Mouse (Mus musculus): ENCODE data around the gene Hmgn3. TPM values are rescaled to one million over a fixed set of nuclear protein-coding genes. Genes with fewer than 3 reads are reported as not detected.
A peak's percentile ranks its signal among the peaks of the same experiment; 100 is the strongest.
"Not testable (repeated sequence)": the region's sequence is repeated elsewhere in the genome, so short reads cannot be mapped to it uniquely, and the experiment has no call there.

The Hmgn3 gene
- 10 to 100 TPM; 64.5 to 75.2 TPM for total RNA-seq (2021)
- long read RNA-seq, experiment 1, transcript Hmgn3-203 (5 exons, 1,391 nt): minor isoform, 36 of 129 reads
- long read RNA-seq, experiment 1, transcript Hmgn3-202 (6 exons, 983 nt): minor isoform, 29 of 129 reads
- long read RNA-seq, experiment 1, transcript Hmgn3-201 (6 exons, 862 nt): major isoform, 48 of 129 reads
- long read RNA-seq, experiment 1, partial matches to known transcripts: 9 of 129 reads
- long read RNA-seq, experiment 1, other reads (novel, unspliced or antisense): 5 of 129 reads
- long read RNA-seq, experiment 2, transcript Hmgn3-201 (6 exons, 862 nt): minor isoform, 28 of 89 reads
- long read RNA-seq, experiment 2, transcript Hmgn3-202 (6 exons, 983 nt): minor isoform, 11 of 89 reads
- long read RNA-seq, experiment 2, transcript Hmgn3-203 (5 exons, 1,391 nt): major isoform, 35 of 89 reads
- long read RNA-seq, experiment 2, partial matches to known transcripts: 10 of 89 reads
- long read RNA-seq, experiment 2, other reads (novel, unspliced or antisense): 5 of 89 reads

GRCm38 (mm10) chr9:83146446-83147188 lies at the start of gene Hmgn3:
Hmgn3 (minus strand) TSS chr9:83146685.
- DNase-seq (ENCODE audit: low spot score in 2 of 2): peak; percentile 94 to 97

- no peak for DNase-seq (ENCODE audit: low spot score in 2 of 2)
Observed at GRCm38 (mm10) chr9:83195765-83196164, 49.3 kb upstream of the Hmgn3 start.

- no peak for DNase-seq (ENCODE audit: low spot score in 2 of 2)
Observed at GRCm38 (mm10) chr9:83195007-83195406, 48.5 kb upstream of the Hmgn3 start.

- no peak for DNase-seq (ENCODE audit: low spot score in 2 of 2)
Observed at GRCm38 (mm10) chr9:83187752-83188151, 41.3 kb upstream of the Hmgn3 start.

GRCm38 (mm10) chr9:83145591-83146445 lies 667 bp downstream of the Hmgn3 start:
- DNase-seq (ENCODE audit: low spot score in 2 of 2): peak; percentile 74 to 84

- no peak for DNase-seq (ENCODE audit: low spot score in 2 of 2)
Observed at GRCm38 (mm10) chr9:83129831-83130230, 16.7 kb downstream of the Hmgn3 start.

GRCm38 (mm10) chr9:83127840-83128239 lies 18.6 kb downstream of the Hmgn3 start:
- no peak for DNase-seq (ENCODE audit: low spot score in 2 of 2)

- not testable (repeated sequence) for DNase-seq (ENCODE audit: low spot score in 2 of 2)
Observed at GRCm38 (mm10) chr9:83126482-83126881, 20.0 kb downstream of the Hmgn3 start.

GRCm38 (mm10) chr9:83119211-83119610 lies 27.3 kb downstream of the Hmgn3 start:
- no peak for DNase-seq (ENCODE audit: low spot score in 2 of 2)

- DNase-seq (ENCODE audit: low spot score in 2 of 2): no peak
Observed at GRCm38 (mm10) chr9:83117486-83117885, 29.0 kb downstream of the Hmgn3 start.

GRCm38 (mm10) chr9:83116774-83117474 lies 29.6 kb downstream of the Hmgn3 start:
- no peak for DNase-seq (ENCODE audit: low spot score in 2 of 2)

- DNase-seq (ENCODE audit: low spot score in 2 of 2): no peak
Observed at GRCm38 (mm10) chr9:83115676-83116075, 30.8 kb downstream of the Hmgn3 start.

- DNase-seq (ENCODE audit: low spot score in 2 of 2): no peak
Observed at GRCm38 (mm10) chr9:83113800-83114217, 32.7 kb downstream of the Hmgn3 start.

- DNase-seq (ENCODE audit: low spot score in 2 of 2): no peak
Observed at GRCm38 (mm10) chr9:83112305-83112768, 34.1 kb downstream of the Hmgn3 start.

- DNase-seq (ENCODE audit: low spot score in 2 of 2): no peak
Observed at GRCm38 (mm10) chr9:83111789-83112188, 34.7 kb downstream of the Hmgn3 start.

- DNase-seq (ENCODE audit: low spot score in 2 of 2): no peak
Observed at GRCm38 (mm10) chr9:83111117-83111686, 35.3 kb downstream of the Hmgn3 start.

- DNase-seq (ENCODE audit: low spot score in 2 of 2): no peak
Observed at GRCm38 (mm10) chr9:83110406-83111116, 35.9 kb downstream of the Hmgn3 start.

GRCm38 (mm10) chr9:83109705-83110104 lies 36.8 kb downstream of the Hmgn3 start:
- DNase-seq (ENCODE audit: low spot score in 2 of 2): no peak

GRCm38 (mm10) chr9:83108821-83109220 lies 37.7 kb downstream of the Hmgn3 start:
- DNase-seq (ENCODE audit: low spot score in 2 of 2): no peak

Measured in left cerebral cortex, adult 18-20 months (tissue).